Mouse (Mus musculus): Measurements from ENCODE around the gene Mrpl43.

- TF ChIP-seq CTCF (IDR thresholded peaks at IDR 0.05): no peak
- no peak for TF ChIP-seq POLR2A (IDR thresholded peaks at IDR 0.05; ENCODE audit: insufficient read depth, low read depth, low read length)
These were observed 13.5 kb downstream of the Mrpl43 start for GRCm38 (mm10) chr19:44992712-44993111.

All from heart, adult 2 months (tissue).